Comparison of ENCODE assay signal across 9 mouse cellular contexts in the genomic region with DNA sequence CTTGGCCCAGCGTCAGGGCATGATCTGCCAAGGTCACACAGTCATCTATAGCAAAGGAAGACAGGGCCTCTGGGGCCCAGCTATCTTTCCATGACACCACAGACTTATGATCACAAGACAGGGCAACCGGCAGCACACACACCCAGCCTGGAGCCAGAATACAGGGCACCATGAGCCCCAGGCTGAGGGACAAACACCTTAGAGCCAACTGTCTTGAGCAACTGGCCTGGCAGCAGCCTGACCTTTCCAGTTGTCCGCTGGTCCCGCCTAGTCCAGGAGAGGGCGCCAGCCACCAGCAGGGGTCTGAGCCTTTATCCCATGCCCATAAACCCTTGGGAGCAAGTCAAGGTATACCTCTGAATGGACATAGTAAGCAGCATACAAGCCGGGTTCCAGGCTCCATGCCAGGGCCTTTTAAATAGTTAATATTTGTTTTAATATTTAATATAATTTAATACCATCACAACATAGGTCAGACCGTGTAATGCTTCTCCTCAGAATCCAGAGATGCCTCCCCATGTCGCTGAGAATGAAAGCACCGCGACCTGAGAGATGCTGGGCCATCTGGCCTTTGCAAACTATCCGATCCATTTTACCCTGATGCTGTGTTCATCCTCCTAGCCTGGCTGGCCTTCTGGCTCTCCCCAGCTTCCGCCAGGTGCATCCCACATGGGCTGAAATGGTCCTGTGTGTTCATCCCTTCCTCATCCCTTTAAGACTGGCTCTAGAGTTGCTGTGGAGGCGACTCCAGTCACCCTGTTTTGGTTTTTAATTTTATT. TPM values are rescaled to one million over a fixed set of nuclear protein-coding genes. Genes with fewer than 3 reads are reported as not detected.
A peak's percentile ranks its signal among the peaks of the same experiment; 100 is the strongest.
DNase-seq lines count a peak whose midpoint lies in the region; ATAC-seq and TF ChIP-seq lines count a peak whose summit lies in the region.
"Had no signal": no experiment of that assay in that cellular context is flagged by ENCODE, and none has a peak within 500 bp of the region (broad histone marks: within the 10 kb centered on the region; RNA-seq: fewer than 3 reads in every experiment).

No protein-coding gene starts in this region.

- 41% methylated on average over 13 of the region's 13 CpGs for WGBS in liver, embryonic 14.5 days (ENCODE audit: insufficient replicate concordance)

- peaks cover 38% of the 10 kb centered on the region for H3K27me3 ChIP-seq in G1E (ENCODE audit: insufficient read depth, low read length)
- H3K27me3 ChIP-seq in liver, embryonic 14.5 days (ENCODE audit: control insufficient read depth, insufficient read depth, low read length): peaks cover 15% of the 10 kb centered on the region

- peak; percentile 53 to 65 for DNase-seq in layer of hippocampus, postnatal 10 days (ENCODE audit: low spot score in 2 of 2)
- no peak for DNase-seq in layer of hippocampus, adult 8-10 months (ENCODE audit: low spot score in 2 of 2)
- DNase-seq in G1E (ENCODE audit: low spot score): no peak
- peak; percentile 87 for DNase-seq in cerebellum, adult 11-12 months
- peak; percentile 80 to 81 for DNase-seq in gastrocnemius, postnatal 36 days
- DNase-seq in liver, embryonic 14.5 days (ENCODE audit: low read depth in 3 of 3, low spot score in 3 of 3): no peak
- no peak for DNase-seq in urinary bladder, adult 2 months (ENCODE audit: low spot score)

- no peak for ATAC-seq in G1E (ENCODE audit: extremely low read depth, insufficient number of reproducible peaks, low FRiP score, poor library complexity, severe bottlenecking)
- no peak for ATAC-seq in liver, embryonic 14.5 days (ENCODE audit: insufficient read depth)
- ATAC-seq in erythroid progenitor cell, adult 5-6 weeks (replicated peaks; ENCODE audit: low FRiP score, poor library complexity, severe bottlenecking): no peak

- H3K9ac ChIP-seq in liver, embryonic 14.5 days (replicated peaks): no peak overlapping the region
- H3K9ac ChIP-seq: limb, embryonic 15.5 days had no signal

- no peak overlapping the region for H3K4me3 ChIP-seq in G1E (ENCODE audit: low read depth, low read length)
- no peak overlapping the region for H3K4me3 ChIP-seq in liver, embryonic 14.5 days (ENCODE audit: insufficient read depth in 1 of 2, low read depth in 2 of 2, low read length in 2 of 2)
- H3K4me3 ChIP-seq: limb, embryonic 15.5 days had no signal

- peak; percentile 54 for TF ChIP-seq CTCF in G1E (IDR thresholded peaks at IDR 0.05; ENCODE audit: low read depth, low read length)
- peak; percentile 64 for TF ChIP-seq CTCF in liver, embryonic 14.5 days (IDR thresholded peaks at IDR 0.05; ENCODE audit: low read depth)

- peaks cover 18% of the 10 kb centered on the region for H3K4me1 ChIP-seq in G1E (ENCODE audit: insufficient read depth, low read depth, low read length)
- 0 out of 4 replicates have a peak, but pooled peaks cover 0 to 2% of the 10 kb centered on the region in 2 experiments for H3K4me1 ChIP-seq in liver, embryonic 14.5 days (replicated peaks; ENCODE audit: control insufficient read depth in 2 of 2, insufficient read depth in 2 of 2, low read length in 1 of 2)

- H3K27ac ChIP-seq in liver, embryonic 14.5 days: no peak overlapping the region
- H3K27ac ChIP-seq: limb, embryonic 15.5 days had no signal

- no peak for TF ChIP-seq EP300 in liver, embryonic 14.5 days (IDR thresholded peaks at IDR 0.05; ENCODE audit: low read depth)

- H3K9me3 ChIP-seq in G1E (replicated peaks): no peaks in the 10 kb centered on the region
- no peaks in the 10 kb centered on the region for H3K9me3 ChIP-seq in liver, embryonic 14.5 days (ENCODE audit: control insufficient read depth, low read length)
- H3K9me3 ChIP-seq: limb, embryonic 15.5 days had no signal

- intact Hi-C loops in gastrocnemius, postnatal 36 days (cut with DNase I): loop anchor here (5.0 kb wide), 1 partner anchor 36 kb away; no protein-coding TSS in a partner anchor

- H3K4me2 ChIP-seq in liver, embryonic 14.5 days (ENCODE audit: low read depth): no peak overlapping the region
- H3K4me2 ChIP-seq: limb, embryonic 15.5 days had no signal

- H3K36me3 ChIP-seq in G1E (replicated peaks): no peaks in the 10 kb centered on the region
- no peaks in the 10 kb centered on the region for H3K36me3 ChIP-seq in liver, embryonic 14.5 days (replicated peaks; ENCODE audit: control insufficient read depth, insufficient read depth, low read depth)
- H3K36me3 ChIP-seq: limb, embryonic 15.5 days had no signal

RNA-seq across cellular contexts. Expression of gene Speg, which starts 3.6 kb away (rescaled TPM):
- 100 to 1,000 TPM; 164 to 175 TPM for total RNA-seq in layer of hippocampus, postnatal 10 days (2021)
- total RNA-seq in layer of hippocampus, adult 8-10 months (2022): 100 to 1,000 TPM; 168 to 185 (median 182) TPM
- total RNA-seq in G1E (2014; fragmentation: Nextera tagmentation) (1.9 and 7.7 TPM in 2 replicates), G1E (2017) (1.9 and 2.3 TPM in 2 replicates)
- polyA plus RNA-seq in G1E (2012): 10.3 and 12.6 TPM in 2 replicates
- total RNA-seq in gastrocnemius, postnatal 36 days (2021): 100 to 1,000 TPM; 229 to 230 TPM
- polyA plus RNA-seq in liver, embryonic 14.5 days (2012; rRNA removed): 8.4 and 8.5 TPM in 2 replicates
- 8.4 and 9.5 TPM in 2 replicates for polyA plus RNA-seq in liver, embryonic 14.5 days (2014; fragmentation: Nextera tagmentation; extraction: Ambion mirVana)
- not detected in 2 replicates for total RNA-seq in erythroid progenitor cell, adult 5-6 weeks (2015; ENCODE audit: low replicate concordance)
- total RNA-seq in erythroid progenitor cell, adult 5-6 weeks (2017; ENCODE audit: low replicate concordance): 0.13 TPM in 1 of 2 replicates, not detected in the other
- 91.1 and 102 TPM in 2 replicates for polyA plus RNA-seq in urinary bladder, adult 2 months (2012; rRNA removed)

RNA-seq across cellular contexts. Expression of gene Des, which starts 11.4 kb away (rescaled TPM):
- total RNA-seq in layer of hippocampus, postnatal 10 days (2021): 1 to 10 TPM; 1.2 to 1.8 TPM
- 1 to 10 TPM in 3 of 4 experiments, under 1 TPM in 1; 0.60 to 1.9 (median 1.5) TPM for total RNA-seq in layer of hippocampus, adult 8-10 months (2022)
- total RNA-seq in G1E (2014; fragmentation: Nextera tagmentation) (12.9 and 19.0 TPM in 2 replicates), G1E (2017) (3.4 and 5.6 TPM in 2 replicates)
- 12.7 and 13.8 TPM in 2 replicates for polyA plus RNA-seq in G1E (2012)
- 1,000 to 10,000 TPM; 1,843 to 1,948 TPM for total RNA-seq in gastrocnemius, postnatal 36 days (2021)
- polyA plus RNA-seq in liver, embryonic 14.5 days (2012; rRNA removed): 1.1 TPM in 2 replicates
- 1.4 and 2.1 TPM in 2 replicates for polyA plus RNA-seq in liver, embryonic 14.5 days (2014; fragmentation: Nextera tagmentation; extraction: Ambion mirVana)
- not detected in 2 replicates for total RNA-seq in erythroid progenitor cell, adult 5-6 weeks (2015; ENCODE audit: low replicate concordance)
- not detected in 2 replicates for total RNA-seq in erythroid progenitor cell, adult 5-6 weeks (2017; ENCODE audit: low replicate concordance)
- polyA plus RNA-seq in urinary bladder, adult 2 months (2012; rRNA removed): 1,825 and 2,682 TPM in 2 replicates

RNA-seq across cellular contexts. Expression of gene Dnpep, which starts 53.7 kb away (rescaled TPM):
- 10 to 100 TPM; 59.7 to 66.2 TPM for total RNA-seq in layer of hippocampus, postnatal 10 days (2021)
- 10 to 100 TPM; 41.2 to 49.8 (median 45.4) TPM for total RNA-seq in layer of hippocampus, adult 8-10 months (2022)
- total RNA-seq in G1E (2014; fragmentation: Nextera tagmentation) (56.3 and 73.7 TPM in 2 replicates), G1E (2017) (38.7 and 47.2 TPM in 2 replicates)
- 69.4 and 79.0 TPM in 2 replicates for polyA plus RNA-seq in G1E (2012)
- 10 to 100 TPM; 46.4 to 48.3 TPM for total RNA-seq in gastrocnemius, postnatal 36 days (2021)
- 35.6 and 39.3 TPM in 2 replicates for polyA plus RNA-seq in liver, embryonic 14.5 days (2012; rRNA removed)
- polyA plus RNA-seq in liver, embryonic 14.5 days (2014; fragmentation: Nextera tagmentation; extraction: Ambion mirVana): 43.4 and 48.4 TPM in 2 replicates
- 7.5 and 7.6 TPM in 2 replicates for total RNA-seq in erythroid progenitor cell, adult 5-6 weeks (2015; ENCODE audit: low replicate concordance)
- 1.7 and 6.5 TPM in 2 replicates for total RNA-seq in erythroid progenitor cell, adult 5-6 weeks (2017; ENCODE audit: low replicate concordance)
- 106 and 124 TPM in 2 replicates for polyA plus RNA-seq in urinary bladder, adult 2 months (2012; rRNA removed)

Comparison
In these comparisons a context has a peak if more than half of its experiments do, and no peak if none do; other contexts are left out.
1. DNase-seq: peak in layer of hippocampus, postnatal 10 days (2 of 2), cerebellum, adult 11-12 months (single experiment) and gastrocnemius, postnatal 36 days (2 of 2); none in layer of hippocampus, adult 8-10 months (0 of 2), G1E (single experiment), liver, embryonic 14.5 days (0 of 3) and urinary bladder, adult 2 months (single experiment).
2. RNA of gene Speg, which starts 3.6 kb away (total RNA-seq): 229 to 230 TPM in gastrocnemius, postnatal 36 days, 168 to 185 TPM in layer of hippocampus, adult 8-10 months and 164 to 175 TPM in layer of hippocampus, postnatal 10 days; 1.9 to 7.7 TPM in G1E and 0.13 TPM in erythroid progenitor cell, adult 5-6 weeks; every median in the first group is over 10 times any median in the second.
3. RNA of gene Des, which starts 11.4 kb away (total RNA-seq): 1,843 to 1,948 TPM in gastrocnemius, postnatal 36 days; 3.4 to 19.0 TPM in G1E, 1.2 to 1.8 TPM in layer of hippocampus, postnatal 10 days, 0.60 to 1.9 TPM in layer of hippocampus, adult 8-10 months and not detected in erythroid progenitor cell, adult 5-6 weeks; every median in the first group is over 10 times any median in the second.
4. RNA of gene Dnpep, which starts 53.7 kb away (total RNA-seq): 38.7 to 73.7 TPM in G1E, 59.7 to 66.2 TPM in layer of hippocampus, postnatal 10 days, 46.4 to 48.3 TPM in gastrocnemius, postnatal 36 days and 41.2 to 49.8 TPM in layer of hippocampus, adult 8-10 months; 1.7 to 7.6 TPM in erythroid progenitor cell, adult 5-6 weeks; every median in the first group is over 4 times any median in the second.